Mouse (Mus musculus) fibroblast of lung, adult 2 months (primary cell): ENCODE measurements around the gene Lrrc28.
"Not testable (repeated sequence)": the region's sequence is repeated elsewhere in the genome, so short reads cannot be mapped to it uniquely, and the experiment has no call there.

Source experiments
- DNase-seq: peaks from one replicate; pipeline ENCODE4 v3.0.0-alpha.2; 2011; ENCODE audit warnings: low read depth

Lrrc28 gene

DNA sequence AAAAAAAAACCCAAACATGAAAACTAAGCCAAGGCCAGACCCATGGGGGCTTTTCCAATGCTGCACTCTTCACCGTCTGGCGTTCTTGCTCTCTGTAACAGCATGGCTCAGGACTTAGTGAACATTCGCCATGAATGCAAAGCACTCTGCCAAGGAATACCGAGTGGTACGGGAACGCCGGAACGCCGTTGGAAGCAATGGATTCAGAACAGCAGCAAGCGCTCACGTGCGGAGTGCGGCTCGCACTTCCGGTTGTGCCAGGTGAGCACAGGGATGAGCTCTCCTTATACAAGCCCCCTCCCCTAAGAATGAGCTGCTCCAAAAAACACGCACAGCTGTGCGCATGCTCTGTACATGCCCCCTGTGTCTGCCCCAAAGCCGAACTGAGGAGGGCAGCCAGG is 116.2 kb downstream of the Lrrc28 start:
- DNase-seq = no peak

DNA sequence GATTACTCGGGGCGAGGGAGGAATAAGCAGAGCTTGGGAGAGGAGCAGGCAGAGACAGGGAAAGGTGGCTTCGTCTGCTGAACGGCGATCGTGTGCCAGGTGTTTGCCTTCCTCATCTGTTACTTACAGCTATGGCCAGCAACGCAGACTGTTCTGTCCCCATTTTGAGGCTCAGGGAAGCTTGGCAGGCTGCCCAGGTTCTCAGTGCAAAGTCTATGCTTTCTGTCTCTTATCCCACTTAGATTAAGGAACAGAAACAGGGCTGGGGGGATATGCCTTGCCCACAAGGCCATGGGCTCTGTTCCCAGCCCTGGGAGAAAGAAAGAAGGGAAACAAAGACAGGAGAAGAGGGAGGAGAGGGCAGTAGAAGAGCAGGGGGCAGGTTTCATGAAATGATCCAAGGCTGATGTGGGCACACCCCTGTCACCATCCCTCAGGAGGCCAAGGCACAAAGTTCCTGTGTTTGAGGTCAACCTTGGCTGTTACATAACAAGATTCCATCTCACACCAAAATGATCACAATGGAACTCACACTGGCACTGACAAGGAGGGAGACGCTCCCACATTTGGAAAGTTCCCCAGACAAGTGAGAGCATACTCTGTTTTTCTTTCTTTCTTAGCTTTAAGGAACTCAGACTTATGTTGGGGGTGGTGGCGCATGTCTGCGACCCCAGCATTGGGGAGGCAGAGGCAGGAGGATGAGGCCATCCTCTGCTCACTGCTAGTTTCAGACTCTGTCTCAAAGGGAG is 116.8 kb downstream of the Lrrc28 start:
- no peak for DNase-seq

DNA sequence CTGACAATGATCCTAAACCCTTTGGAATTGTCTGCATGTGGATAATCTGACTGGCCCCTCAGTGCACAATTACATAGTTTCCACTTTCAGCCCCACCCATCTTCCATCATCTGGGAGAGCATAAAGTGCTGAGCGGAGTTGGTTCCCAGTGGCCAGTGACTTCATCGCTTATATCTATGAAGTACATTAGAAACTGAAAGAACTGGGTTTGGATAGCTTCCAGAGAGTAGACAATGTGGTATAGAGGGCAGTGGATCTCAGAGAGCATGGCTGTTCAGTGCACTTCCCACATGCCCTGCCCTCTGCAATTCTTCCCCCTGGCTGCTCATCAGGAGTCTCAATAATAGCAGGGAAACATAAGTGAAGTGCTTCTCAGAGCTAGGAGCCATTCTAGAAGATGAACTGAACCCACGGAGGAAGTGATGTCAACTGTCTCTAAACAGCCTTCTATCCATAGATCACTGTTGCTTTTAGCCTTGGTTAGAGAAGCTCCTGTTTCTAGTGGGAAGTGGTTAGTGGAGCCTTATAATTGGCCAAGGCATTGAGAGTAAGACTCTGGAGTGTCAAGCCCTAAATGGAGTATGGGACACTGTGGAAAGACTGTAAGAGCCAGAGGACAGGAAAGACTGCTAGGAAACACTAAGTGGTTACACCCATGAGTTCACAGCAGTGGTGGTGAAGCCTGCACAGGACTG is 119.0 kb downstream of the Lrrc28 start:
- DNase-seq = no peak

DNA sequence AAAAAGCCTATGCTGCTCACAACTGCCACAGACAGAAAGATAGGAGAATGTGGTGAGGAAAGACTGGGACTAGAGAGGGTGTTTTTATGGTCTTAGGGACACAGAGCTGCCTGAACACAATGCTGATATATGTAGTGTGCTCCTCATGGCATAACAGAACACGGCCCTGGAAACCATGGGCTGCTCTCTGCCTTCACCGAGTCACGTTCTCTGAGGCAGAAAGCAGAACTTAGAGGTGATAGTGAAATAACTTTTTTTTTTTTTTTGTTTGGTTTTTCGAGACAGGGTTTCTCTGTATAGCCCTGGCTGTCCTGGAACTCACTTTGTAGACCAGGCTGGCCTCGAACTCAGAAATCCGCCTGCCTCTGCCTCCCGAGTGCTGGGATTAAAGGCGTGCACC is 121.0 kb downstream of the Lrrc28 start:
- DNase-seq = not testable (repeated sequence)

DNA sequence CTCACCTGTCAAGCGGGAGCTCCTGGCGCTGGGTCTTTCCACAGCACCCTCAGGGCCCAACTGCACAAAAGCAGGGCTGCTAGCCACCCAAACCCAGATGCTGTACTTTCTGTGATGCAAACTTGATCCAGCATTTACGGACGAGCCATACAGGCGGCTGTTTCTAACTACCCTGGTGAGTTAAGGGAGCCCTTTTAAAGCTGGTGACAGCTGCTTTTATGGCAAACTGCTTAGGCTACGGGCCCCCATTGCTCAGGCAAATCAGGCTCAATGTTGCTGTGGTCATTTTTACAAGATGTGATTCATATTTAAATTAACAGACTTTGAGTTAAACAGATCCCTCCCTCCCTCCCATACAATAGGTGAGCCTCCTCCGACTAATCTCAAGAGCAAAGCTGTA is 121.7 kb downstream of the Lrrc28 start:
- DNase-seq = no peak

DNA sequence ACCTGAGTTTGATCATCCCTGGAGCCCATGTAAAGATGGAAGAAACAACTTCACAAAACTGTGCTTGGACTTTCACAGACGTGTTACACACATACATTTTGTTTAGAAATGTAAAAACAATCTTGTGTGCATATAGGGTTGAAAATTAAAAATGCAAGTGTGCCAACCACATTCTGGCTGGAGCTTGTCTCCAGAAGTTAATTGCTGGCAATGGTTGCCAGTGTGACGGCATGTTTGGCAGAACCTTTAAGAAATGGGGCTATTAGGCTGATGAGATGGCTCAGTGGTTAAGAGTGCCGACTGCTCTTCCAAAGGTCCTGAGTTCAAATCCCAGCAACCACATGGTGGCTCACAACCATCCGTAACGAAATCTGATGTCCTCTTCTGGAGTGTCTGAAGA is 123.3 kb downstream of the Lrrc28 start:
- not testable (repeated sequence) for DNase-seq

DNA sequence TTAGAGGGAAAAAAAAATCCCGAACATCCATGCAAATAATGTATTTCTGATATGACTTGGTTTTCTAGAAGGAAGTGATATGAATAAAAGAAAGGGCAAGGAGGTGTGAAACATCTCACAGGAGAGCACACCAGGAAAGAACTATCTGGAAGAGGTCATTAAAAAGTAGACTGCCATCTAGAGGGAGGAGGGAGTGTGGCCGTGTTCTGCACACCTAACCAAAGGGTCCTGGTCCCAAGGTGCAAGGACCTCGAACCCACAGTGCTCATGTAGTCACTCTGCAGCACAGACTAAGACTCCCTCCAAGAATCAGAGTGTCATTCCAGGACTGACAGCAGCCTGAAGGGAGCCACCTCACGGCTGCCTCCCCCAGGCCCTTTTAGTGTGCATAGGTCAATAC is 124.1 kb downstream of the Lrrc28 start:
- DNase-seq = no peak

DNA sequence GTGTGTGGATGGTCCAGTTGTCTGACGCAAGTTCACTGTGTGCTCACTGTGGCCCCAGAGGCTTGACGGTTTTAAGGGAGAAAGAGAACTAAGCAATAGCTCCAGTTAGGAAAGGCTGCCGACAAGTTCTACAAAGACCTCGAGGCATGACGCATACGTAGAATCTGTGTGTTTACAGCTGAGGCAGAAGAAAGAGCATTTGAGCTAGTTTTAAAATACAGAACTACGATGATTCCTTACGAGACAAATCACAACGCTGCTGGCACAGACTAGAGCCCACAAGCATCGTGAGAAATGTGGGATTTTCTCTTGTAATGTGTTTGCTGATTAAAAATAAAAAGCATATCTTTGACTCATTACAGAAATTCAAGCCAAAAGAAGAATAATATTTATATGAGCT is 125.1 kb downstream of the Lrrc28 start:
- no peak for DNase-seq

DNA sequence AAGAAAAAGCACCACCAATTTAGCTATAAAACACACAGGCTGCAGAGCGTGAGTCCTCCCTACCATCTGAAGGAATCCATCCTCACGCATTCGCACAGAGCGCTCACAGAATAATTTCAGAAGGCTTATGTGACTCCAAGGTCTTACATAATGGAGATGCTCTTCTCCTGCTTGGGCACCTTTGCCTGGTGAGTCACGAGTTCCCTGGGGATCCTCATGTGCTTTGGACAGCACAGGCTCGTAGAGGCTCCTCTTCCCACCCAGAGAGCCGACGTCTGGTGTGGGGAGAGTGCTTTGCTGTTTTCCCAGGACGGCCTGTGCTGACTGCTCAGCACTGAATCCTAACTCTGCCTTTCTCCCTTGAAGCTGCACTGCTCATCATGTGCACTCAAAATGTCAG is 129.4 kb downstream of the Lrrc28 start:
- DNase-seq = no peak

DNA sequence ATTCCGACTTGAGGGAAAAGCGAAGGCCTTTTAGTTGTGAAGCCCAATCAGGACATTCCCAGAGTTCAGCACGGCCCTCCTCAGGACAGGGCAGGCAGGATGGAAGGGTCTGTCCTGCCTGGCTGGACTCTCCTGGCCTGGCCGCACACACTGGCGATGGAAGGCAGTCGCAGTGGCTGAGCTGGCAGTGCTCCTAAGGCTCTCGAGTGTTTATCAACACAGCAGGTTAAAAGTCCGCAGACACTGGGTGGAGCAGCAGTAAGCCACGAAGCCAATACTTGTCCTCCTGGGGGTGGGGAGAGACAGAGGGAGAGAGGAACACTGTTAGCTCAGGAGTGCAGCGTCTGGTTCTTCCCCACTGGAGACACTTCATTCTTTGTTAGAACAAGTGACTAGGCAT is 130.2 kb downstream of the Lrrc28 start:
- no peak for DNase-seq

DNA sequence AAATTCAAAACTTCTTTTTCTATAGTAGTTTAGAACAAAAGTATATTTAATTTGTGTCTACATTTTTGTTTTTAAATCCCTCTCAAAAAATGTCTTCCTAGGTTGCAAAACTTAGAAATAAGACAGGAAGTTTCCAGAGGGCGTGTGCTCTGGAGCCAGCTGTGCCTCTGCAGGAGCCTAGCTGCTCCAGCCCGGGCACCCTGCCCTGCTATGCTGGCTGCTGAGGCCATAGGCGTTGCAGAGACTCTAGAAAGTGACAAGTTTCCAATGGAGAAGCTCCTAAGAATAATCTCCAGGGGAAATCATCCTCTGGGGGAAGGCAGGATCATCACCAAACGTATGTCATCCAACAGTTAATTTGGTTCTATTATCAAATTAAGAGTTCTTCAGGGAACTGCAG is 130.7 kb downstream of the Lrrc28 start:
- no peak for DNase-seq

DNA sequence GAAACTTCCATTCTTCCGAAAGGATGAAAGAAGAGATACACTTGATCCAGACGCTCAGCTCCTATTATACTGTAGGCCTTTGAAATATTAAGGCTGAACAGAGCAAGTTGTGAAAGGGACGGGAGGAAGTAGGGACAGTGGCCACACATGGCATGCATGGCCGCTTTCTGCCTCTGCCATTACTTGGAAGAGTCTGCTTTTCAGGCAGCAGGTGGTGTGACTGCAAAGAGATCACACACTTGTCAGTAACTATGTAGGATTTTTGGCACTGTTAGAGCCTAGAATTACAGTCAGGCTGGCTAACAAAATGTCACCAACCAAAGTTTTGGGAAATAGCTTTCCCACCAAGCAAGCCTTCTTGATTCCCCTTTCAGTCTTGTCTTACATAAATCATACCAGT is 131.4 kb downstream of the Lrrc28 start:
- no peak for DNase-seq

DNA sequence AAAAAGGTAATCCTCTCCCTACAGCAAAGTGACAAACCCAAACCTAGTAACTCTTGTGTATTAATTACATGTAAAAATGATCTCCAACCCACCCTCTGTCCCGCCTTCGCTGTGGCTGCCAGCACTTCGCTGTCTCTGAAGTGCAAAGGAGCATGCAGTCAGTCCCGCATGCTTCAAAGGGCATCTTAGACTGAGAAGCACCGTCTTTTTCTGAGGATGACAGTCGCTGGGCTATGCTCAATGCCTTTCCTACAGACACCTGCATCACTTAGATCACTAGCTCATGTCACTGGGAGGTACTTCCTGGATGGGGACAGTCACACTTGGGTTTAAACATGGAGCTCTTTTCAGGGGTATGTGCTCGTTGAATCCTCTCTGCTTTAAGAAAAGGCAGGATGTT is 133.5 kb downstream of the Lrrc28 start:
- no peak for DNase-seq

DNA sequence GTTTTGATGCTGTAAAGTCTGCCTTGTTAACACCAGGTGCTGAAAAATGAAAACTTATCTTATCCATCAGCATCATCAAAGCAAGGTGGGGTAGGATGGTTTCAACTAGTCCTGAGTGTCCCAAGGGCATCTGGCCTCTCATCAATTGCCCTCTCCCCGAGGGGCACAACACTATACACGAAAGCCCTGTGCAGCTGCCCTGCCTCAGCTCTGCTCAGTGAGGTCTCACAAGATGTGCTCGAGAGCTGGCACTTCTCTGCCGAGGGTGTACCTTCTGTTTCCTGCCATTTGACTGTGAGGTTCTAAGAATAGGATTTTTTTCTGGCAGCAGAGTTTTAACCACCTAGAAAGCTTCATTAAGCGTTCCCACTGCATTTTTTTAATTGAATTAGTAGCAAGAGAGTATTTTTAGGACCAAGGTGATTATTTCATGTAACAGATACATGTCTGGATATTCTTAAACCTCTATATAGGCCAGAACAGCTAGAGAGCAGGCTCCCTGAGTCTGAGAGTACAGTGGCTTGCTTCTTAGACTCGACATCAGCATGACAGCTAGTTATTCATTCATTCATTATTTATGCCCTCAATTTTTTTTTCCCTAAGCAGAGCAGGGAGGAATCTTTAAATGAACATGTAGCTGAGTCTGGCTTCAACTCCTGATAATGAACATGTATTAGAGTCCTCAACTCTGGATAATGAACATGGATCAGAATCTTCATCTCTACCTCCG is 141.6 kb downstream of the Lrrc28 start:
- no peak for DNase-seq

DNA sequence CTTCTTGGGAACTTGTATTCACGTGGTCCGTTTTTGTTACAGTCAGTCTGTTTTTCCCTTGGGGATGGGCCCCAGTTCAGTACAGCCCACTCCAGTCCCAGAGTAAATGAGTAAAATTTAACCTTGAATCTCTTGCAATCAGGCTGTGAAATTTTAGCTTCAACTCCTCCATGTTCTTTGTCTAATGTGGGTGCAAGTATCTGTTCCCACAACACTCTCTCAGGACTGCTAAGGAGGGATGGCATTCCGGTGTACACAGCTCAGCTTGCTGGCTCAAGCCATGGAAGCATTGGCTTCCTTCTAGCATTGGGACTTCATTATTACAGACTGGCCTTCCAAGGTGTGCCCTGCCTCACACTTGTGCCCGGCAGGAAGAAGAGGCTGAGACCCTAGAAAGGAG is 142.4 kb downstream of the Lrrc28 start:
- DNase-seq = no peak

DNA sequence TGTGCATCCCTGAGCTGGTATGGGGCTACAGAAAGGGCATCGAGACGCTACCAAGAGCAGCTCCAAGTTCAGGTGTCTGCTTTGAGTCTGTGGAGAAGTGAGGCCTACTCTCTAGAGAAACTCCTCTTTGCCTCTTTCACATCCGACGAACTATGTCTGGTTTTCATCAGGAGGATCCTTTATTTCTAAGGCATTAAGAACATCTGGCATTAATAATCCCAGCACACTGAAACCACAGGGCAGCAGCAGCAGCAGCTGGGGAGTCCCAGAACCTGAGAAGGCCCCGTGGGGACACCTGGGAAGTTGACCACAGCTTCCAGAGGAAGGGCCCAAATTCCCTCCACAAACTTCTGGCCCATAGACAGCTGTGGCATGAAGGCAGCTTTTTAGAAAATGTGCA is 144.2 kb downstream of the Lrrc28 start:
- DNase-seq = no peak

DNA sequence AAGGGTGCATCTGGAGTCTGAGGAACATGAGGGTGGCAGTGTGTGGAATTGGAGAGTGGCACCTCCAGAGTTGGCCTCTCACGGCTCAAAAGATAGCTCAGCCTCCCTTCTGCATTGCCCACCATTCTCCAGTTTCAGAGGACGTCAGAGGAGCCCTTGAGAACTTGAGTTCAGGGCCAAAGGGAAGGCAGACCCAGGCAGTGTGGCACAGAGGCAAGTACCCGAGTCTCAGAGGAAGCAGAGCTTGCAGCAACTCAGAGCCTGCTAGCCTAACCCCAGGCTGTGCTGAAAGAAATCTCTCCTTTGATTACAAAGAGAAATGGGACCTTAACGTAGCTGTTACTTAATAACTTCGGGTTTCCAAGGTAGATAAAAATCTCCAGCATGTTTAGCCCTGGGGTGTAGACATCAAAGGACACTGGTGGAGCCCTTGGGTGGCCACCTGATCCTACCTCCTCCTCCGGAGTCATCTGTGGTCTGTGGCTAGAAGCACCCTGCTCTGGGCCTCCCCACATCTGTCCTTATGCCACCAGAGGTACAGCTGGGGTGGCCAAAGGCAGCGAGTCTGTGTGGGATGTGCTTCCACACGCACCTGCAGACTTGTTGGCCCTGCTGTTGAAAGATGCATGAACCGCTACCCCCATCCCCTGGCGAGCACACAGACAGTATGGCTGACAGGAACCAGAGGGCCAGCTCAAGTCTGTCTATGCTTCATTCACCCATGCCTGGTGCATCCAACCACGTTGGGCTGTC is 144.8 kb downstream of the Lrrc28 start:
- DNase-seq = no peak

DNA sequence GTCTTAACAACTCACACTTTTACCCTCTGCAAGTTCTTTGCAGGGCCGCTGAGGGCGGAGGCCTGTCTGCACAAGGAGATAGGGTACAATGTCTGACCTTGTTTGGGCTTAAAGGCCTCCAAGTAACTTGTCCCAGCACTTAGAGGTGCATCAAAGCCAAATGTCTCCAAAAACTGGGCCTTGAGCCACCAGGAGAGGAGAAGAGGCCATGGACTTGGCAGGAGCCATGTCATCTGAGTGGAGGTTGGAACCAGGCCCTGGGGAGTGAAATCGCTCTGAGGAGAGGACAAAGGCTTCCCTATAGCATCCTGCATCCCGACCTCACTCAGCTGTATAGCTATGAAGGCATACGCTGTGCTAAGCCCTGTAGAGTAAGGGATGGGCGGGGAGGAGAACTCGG is 145.6 kb downstream of the Lrrc28 start:
- no peak for DNase-seq

DNA sequence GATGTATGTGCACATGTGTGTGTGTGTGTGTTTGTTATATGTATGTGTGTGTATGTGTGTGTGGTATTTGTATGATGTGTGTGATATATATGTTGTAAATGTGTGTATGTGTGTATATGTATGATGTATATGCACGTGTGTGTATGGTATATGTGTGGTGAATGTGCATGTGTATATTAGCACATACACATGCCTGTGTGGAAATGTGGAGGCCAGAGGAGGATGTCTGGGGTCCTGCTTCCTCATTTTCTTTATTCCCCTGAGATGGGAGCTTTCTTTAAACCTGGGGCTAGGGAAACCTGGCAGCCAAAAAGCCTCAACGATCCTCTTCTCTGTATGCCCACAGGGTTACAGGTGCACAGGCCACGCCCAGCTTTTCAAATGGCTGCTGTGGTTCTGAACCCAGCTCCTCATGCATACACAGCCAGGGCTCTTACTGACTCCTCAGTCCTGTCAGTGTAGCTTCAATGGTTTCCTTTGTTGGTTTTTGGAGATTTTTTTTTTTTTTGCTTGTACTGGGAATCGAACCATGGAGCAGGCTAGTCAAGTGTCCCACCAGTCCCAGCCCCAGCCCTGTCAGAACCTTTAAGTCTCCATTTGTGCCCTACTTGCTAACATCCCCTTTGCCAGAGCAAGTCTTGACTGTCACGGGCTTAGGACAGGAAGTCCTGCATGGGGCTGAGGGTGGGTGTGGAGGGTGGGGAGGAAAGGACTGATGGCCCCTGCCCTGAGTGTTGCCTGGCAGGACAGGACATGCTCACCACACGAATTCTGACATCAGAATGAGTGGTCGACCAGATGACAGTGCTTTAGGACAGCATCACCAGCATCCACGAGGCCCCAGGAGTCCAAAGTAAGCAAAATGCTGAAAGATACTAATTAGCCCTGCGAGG is 151.0 kb downstream of the Lrrc28 start:
- DNase-seq = no peak

DNA sequence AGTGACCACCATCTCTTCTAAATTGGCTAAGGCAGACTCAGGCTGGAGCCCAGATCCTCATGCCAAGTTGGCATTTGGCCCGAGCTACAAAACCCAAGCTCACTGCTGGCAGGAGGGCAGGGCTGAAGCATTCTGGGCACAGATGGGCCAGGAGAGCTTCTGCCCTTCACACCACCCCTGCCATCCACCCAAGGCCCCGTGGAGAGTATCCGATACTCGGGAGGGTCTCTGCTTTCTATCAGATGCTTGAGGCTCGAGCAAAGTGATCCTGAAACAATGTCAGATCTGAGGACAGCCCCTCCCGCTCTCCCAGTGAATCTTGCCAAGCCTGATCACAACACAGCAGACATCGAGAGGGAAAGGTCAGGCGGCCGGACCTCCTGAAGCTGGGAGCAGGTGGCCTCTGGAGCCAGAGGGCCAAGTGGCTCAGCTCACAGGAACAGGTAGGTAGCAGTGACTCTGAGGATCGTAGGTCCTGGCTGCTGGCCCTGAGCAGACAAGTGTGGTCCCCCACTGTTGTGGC is 157.1 kb downstream of the Lrrc28 start:
- peak; percentile 54 for DNase-seq
